Mouse (Mus musculus): ENCODE measurements around the gene Clip2.

GRCm38 (mm10) chr5:134548306-134548705 is 3.9 kb downstream of the Clip2 start:
- TF ChIP-seq CTCF (IDR thresholded peaks at IDR 0.05; ENCODE audit: extremely low read depth, insufficient read length, insufficient replicate concordance, low read depth, low read length) (no peak), POLR2A (IDR thresholded peaks at IDR 0.05; ENCODE audit: low read depth, low read length) (no peak)
